Mouse (Mus musculus): ENCODE data around the gene Fcrls. TPM values are rescaled to one million over a fixed set of nuclear protein-coding genes. Genes with fewer than 3 reads are reported as not detected.

The Fcrls gene
- polyA plus RNA-seq, 1 experiment, result 26.5 TPM

GRCm38 (mm10) chr3:87223636-87224035, 39.9 kb downstream of the Fcrls start:
- H3K4me3 ChIP-seq (ENCODE audit: insufficient read depth, low read length), result no peak overlapping the region
- H3K4me1 ChIP-seq (ENCODE audit: control insufficient read depth, insufficient read depth, low read length), result no peaks in the 10 kb centered on the region; the same call in 1 of the 2 replicates
- no peak overlapping the region for H3K27ac ChIP-seq (ENCODE audit: insufficient read depth, low read length)
- TF ChIP-seq POLR2A (IDR thresholded peaks at IDR 0.05; ENCODE audit: extremely low read depth, insufficient read depth, low read length) (no peak), CTCF (IDR thresholded peaks at IDR 0.05; ENCODE audit: extremely low read depth, insufficient read depth, low read length) (no peak)

DNA sequence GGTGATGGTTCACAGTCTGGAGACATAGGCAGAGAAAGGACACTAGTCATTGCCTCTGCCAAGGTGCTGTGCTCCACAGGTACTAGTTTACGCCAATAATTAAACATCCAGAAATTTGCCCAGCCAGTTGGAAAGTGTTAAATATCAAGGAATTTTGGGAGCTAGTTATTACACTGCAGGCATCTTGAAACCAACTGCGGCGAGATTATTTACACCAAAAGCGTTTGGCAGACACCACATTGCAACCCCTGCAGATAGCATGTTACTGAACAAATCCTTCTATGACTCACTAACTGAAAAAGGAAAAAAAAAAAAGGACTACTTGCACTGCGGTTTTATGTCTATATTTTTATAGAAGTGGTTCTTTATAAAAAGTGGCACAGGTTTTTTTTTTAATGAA, 41.2 kb downstream of the Fcrls start:
- Histone ChIP-seq H3K4me3 (ENCODE audit: insufficient read depth, low read length) (no peak overlapping the region), H3K4me1 (ENCODE audit: control insufficient read depth, insufficient read depth, low read length) (no peaks in the 10 kb centered on the region; the same call in 1 of the 2 replicates), H3K27ac (ENCODE audit: insufficient read depth, low read length) (no peak overlapping the region)
- TF ChIP-seq POLR2A (IDR thresholded peaks at IDR 0.05; ENCODE audit: extremely low read depth, insufficient read depth, low read length) (no peak), CTCF (IDR thresholded peaks at IDR 0.05; ENCODE audit: extremely low read depth, insufficient read depth, low read length) (no peak)

- TF ChIP-seq CTCF (IDR thresholded peaks at IDR 0.05; ENCODE audit: extremely low read depth, insufficient read depth, low read length) (no peak), POLR2A (IDR thresholded peaks at IDR 0.05; ENCODE audit: extremely low read depth, insufficient read depth, low read length) (no peak)
- Histone ChIP-seq H3K27ac (ENCODE audit: insufficient read depth, low read length) (no peak overlapping the region), H3K4me3 (ENCODE audit: insufficient read depth, low read length) (no peak overlapping the region), H3K4me1 (ENCODE audit: control insufficient read depth, insufficient read depth, low read length) (peaks cover 2% of the 10 kb centered on the region; the same call in 1 of the 2 replicates)
Observed at GRCm38 (mm10) chr3:87215176-87215575, 48.4 kb downstream of the Fcrls start.

- Histone ChIP-seq H3K27ac (ENCODE audit: insufficient read depth, low read length) (no peak overlapping the region), H3K4me1 (ENCODE audit: control insufficient read depth, insufficient read depth, low read length) (peaks cover 2% of the 10 kb centered on the region; the same call in 1 of the 2 replicates), H3K4me3 (ENCODE audit: insufficient read depth, low read length) (no peak overlapping the region)
- TF ChIP-seq CTCF (IDR thresholded peaks at IDR 0.05; ENCODE audit: extremely low read depth, insufficient read depth, low read length) (no peak), POLR2A (IDR thresholded peaks at IDR 0.05; ENCODE audit: extremely low read depth, insufficient read depth, low read length) (no peak)
Observed at GRCm38 (mm10) chr3:87214221-87214864, 49.2 kb downstream of the Fcrls start.

DNA sequence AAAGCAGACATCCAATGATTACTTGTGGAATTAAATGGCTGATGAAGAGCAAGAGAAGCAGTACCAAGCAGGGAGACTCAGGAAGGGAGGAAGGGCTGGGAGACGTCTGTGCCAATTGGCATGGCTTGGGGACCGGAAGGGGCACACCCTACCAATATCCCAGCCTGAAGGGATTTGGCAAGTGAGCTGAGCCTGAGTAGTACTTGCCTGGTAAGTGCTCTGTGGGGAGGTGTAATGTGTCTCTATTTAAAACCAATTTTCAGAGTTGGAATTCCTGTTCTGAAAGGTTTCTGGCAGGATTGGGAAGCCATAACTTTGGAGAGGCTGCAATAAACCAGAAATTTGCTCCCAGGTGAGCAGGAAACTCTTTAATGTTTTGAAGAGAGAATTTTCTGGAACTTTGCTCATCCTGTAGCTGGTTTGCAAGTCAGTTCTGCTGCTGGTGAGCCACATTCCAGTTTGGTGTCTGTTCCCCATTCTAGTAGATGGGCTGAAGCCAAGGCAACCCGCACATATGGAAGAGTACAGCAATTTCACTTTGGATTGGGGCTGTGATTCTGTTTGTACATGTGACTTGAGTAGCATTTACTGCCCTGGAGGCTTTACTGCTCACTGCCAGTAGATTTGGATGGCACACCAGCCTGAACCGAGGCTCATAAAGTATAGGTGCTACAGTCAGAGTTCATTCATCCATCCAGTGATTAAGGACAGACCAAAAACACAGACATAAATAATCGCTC, 57.0 kb downstream of the Fcrls start:
- Histone ChIP-seq H3K4me3 (ENCODE audit: insufficient read depth, low read length) (no peak overlapping the region), H3K4me1 (ENCODE audit: control insufficient read depth, insufficient read depth, low read length) (no peaks in the 10 kb centered on the region), H3K27ac (ENCODE audit: insufficient read depth, low read length) (no peak overlapping the region)
- TF ChIP-seq CTCF (IDR thresholded peaks at IDR 0.05; ENCODE audit: extremely low read depth, insufficient read depth, low read length) (no peak), POLR2A (IDR thresholded peaks at IDR 0.05; ENCODE audit: extremely low read depth, insufficient read depth, low read length) (no peak)

Other genes starting within 250 kb of the Fcrls start
- 2.9 and 3.1 TPM in 2 replicates for gene Kirrel, start 89.0 kb downstream of the Fcrls start, polyA plus RNA-seq (2012; rRNA removed)
- gene Cd5l, start 94.1 kb upstream of the Fcrls start, polyA plus RNA-seq (2012; rRNA removed), result 0.08 TPM in 1 of 2 replicates, not detected in the other
- gene Fcrl1, start 112.6 kb upstream of the Fcrls start, polyA plus RNA-seq (2012; rRNA removed), result 0.61 and 0.62 TPM in 2 replicates
- gene Fcrl5, start 172.0 kb upstream of the Fcrls start, polyA plus RNA-seq (2012; rRNA removed), result not detected in 2 replicates